Mouse (Mus musculus) CH12.LX (cell line): ENCODE results near the gene 4930579G24Rik. TPM values are rescaled to one million over a fixed set of nuclear protein-coding genes. Genes with fewer than 3 reads are reported as not detected.

Source experiments
- polyA plus RNA-seq: library from polyadenylated mRNA; unstranded; fragments of >175 nt; gene quantifications from 2 replicates; pipeline ENCODE4 v1.2.1, GENCODE M21; 2012; ENCODE audit warnings: low read depth; ENCODE audit not compliant: insufficient read length
- total RNA-seq, 2 experiments: library from RNA; depleted of rRNA; stranded (reverse); fragments of 300-350 nt in 1 of 2; fragments of >200 nt in 1 of 2; gene quantifications; 2 replicates each; pipeline ENCODE4 v1.2.3; 2012 to 2014

The 4930579G24Rik gene
- total and polyA plus RNA-seq, 3 experiments = 9.4 to 15.7 (median 10.2) TPM

Other genes with a start within 250 kb of the 4930579G24Rik start
- gene Fnip2, start 61.3 kb upstream of the 4930579G24Rik start, total RNA-seq (2012; rRNA removed) = 0.21 and 0.34 TPM in 2 replicates
- 0.31 and 0.41 TPM in 2 replicates for gene Fnip2, start 61.3 kb upstream of the 4930579G24Rik start, total RNA-seq (2014; rRNA removed)
- 0.71 and 1.00 TPM in 2 replicates for gene Fnip2, start 61.3 kb upstream of the 4930579G24Rik start, polyA plus RNA-seq
- 129 and 190 TPM in 2 replicates for gene Ppid, start 37.7 kb upstream of the 4930579G24Rik start, total RNA-seq (2012; rRNA removed)
- 438 and 542 TPM in 2 replicates for gene Ppid, start 37.7 kb upstream of the 4930579G24Rik start, total RNA-seq (2014; rRNA removed)
- 335 and 389 TPM in 2 replicates for gene Ppid, start 37.7 kb upstream of the 4930579G24Rik start, polyA plus RNA-seq
- gene Etfdh, start 421 bp downstream of the 4930579G24Rik start, total RNA-seq (2012; rRNA removed) = 20.1 and 22.4 TPM in 2 replicates
- gene Etfdh, start 421 bp downstream of the 4930579G24Rik start, total RNA-seq (2014; rRNA removed) = 30.0 and 32.1 TPM in 2 replicates
- gene Etfdh, start 421 bp downstream of the 4930579G24Rik start, polyA plus RNA-seq = 22.0 and 22.6 TPM in 2 replicates
- gene Rxfp1, start 108.8 kb downstream of the 4930579G24Rik start, total RNA-seq (2012; rRNA removed) = 0.08 TPM in 2 replicates
- 0.54 and 0.68 TPM in 2 replicates for gene Rxfp1, start 108.8 kb downstream of the 4930579G24Rik start, total RNA-seq (2014; rRNA removed)
- gene Rxfp1, start 108.8 kb downstream of the 4930579G24Rik start, polyA plus RNA-seq = 0.87 and 0.98 TPM in 2 replicates
- gene Tmem144, start 223.7 kb downstream of the 4930579G24Rik start, total RNA-seq (2012; rRNA removed) = 0.55 and 0.59 TPM in 2 replicates
- gene Tmem144, start 223.7 kb downstream of the 4930579G24Rik start, total RNA-seq (2014; rRNA removed) = 1.00 and 2.0 TPM in 2 replicates
- gene Tmem144, start 223.7 kb downstream of the 4930579G24Rik start, polyA plus RNA-seq = 1.3 and 1.6 TPM in 2 replicates